Mouse (Mus musculus) adrenal gland, postnatal 36 days (tissue): Measurements from ENCODE around the gene Fermt2. TPM values are rescaled to one million over a fixed set of nuclear protein-coding genes. Genes with fewer than 3 reads are reported as not detected.
"Not testable (repeated sequence)": the region's sequence is repeated elsewhere in the genome, so short reads cannot be mapped to it uniquely, and the experiment has no call there.

Experiments
- DNase-seq, 2 experiments: peaks; one replicate each; pipeline ENCODE4 v3.0.0; 2021; ENCODE audit warnings: mixed read lengths in 1 of 2
- total RNA-seq, 2 experiments: library from RNA; stranded (reverse); gene quantifications; 2 replicates each; pipeline ENCODE4 v1.2.3; 2021

Gene Fermt2
- total RNA-seq, 2 experiments from 2014 or later, result 105 to 134 TPM

DNA sequence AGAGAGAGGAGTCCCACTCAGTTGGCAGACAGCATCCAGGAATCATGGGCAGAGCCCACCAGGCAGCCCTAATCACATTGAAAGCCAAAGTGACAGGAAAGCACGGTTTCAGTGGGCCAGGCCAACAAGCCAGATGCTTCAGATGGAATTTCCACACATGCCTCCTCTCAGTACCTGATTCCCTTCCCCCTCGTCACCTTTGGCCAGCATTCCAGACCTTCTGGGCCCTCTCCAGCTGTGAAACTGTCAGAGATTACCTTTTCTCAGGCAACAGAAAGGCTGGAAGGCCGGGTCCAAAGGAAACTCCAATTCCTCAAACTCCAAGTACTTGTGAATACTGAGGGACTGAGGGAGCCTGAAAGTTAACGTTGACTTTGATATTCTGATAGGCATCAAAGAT, 19.1 kb downstream of the Fermt2 start:
- peak in 1 of 2 experiments; percentile 31 for DNase-seq

DNA sequence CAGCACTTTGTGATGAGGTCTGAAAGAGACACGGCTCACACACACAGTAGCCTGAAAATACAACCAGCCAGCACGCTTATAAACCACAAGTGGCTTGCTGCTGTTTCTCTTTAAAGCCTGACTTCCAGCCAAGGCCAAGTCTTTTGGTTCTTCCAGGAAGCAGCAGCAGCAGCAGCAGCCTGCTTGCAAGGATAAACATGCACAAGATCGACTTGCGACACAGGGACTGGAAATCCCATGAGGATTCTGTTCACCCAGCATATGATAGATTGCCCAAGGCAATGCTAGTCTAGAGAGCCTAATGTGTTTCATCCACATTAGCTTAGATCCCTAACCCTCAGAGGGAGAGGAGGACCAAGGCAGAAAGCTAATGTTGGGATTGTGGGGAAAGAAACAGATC, 22.0 kb downstream of the Fermt2 start:
- DNase-seq, result peak; percentile 32 to 47

DNA sequence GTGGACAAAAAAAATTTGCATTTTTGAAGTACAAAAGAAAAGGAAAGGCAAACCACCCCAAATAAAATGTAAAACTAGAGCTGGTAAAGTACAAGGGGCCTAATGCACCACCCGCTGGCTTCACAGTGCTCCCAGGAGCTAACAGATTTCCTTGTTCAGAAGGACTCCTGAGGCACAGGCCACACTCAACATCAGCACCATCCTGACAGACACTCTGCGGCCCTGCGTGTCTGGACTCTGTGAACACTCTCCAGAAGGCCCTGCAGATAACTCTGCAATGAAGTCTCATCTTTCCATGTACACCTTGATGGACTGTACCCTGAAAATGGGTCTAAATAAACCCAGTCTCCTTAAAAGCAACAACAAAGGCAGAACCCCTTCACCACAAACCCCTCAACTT, 22.5 kb downstream of the Fermt2 start:
- no peak for DNase-seq

- peak in 1 of 2 experiments; percentile 13 for DNase-seq
Measured at GRCm38 (mm10) chr14:45507032-45507431, 22.9 kb downstream of the Fermt2 start.

- DNase-seq, result no peak
Measured at GRCm38 (mm10) chr14:45506165-45506564, 23.8 kb downstream of the Fermt2 start.

- DNase-seq, result peak; percentile 37 to 39
Measured at GRCm38 (mm10) chr14:45504422-45505113, 25.4 kb downstream of the Fermt2 start.

DNA sequence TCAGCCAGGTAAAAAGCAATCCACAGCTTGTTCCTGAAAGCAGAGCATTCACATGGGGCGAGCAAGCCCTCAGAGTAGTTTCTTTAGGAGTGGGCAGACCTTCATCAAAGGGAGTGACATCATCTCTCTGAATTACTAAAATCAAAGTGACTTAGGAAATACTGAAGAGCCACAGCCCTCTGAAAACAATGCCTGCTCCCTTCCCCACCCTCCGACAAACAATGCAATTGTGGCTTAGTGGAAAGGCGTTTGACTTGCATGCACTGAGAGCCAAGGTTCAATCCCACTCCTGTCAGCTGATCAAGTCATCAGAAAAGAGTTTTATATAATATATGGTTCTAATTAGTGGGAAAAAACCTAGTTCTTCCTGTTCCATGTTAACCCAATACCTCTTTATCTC, 26.0 kb downstream of the Fermt2 start:
- DNase-seq, result no peak

DNA sequence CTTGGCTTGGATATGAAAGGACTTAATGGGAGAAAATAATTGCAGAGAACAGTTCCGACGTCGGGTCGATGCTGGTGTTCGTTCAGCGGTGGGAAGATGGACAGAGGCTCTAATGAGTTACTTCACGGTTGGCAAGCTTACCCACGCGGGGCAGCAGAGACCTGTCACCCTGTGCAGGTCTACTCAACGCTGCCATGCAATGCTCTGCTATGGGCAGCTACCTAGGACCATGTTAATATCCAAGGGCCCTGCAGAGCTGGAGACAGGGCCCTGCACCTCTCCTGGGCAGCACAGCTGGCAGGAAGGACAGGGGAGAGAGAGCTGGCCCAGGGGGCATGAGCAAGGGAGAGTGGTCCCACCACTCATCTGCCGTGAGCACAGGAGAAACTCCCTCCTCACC, 29.9 kb downstream of the Fermt2 start:
- DNase-seq, result no peak

- no peak for DNase-seq
Measured at GRCm38 (mm10) chr14:45497116-45497515, 32.8 kb downstream of the Fermt2 start.

DNA sequence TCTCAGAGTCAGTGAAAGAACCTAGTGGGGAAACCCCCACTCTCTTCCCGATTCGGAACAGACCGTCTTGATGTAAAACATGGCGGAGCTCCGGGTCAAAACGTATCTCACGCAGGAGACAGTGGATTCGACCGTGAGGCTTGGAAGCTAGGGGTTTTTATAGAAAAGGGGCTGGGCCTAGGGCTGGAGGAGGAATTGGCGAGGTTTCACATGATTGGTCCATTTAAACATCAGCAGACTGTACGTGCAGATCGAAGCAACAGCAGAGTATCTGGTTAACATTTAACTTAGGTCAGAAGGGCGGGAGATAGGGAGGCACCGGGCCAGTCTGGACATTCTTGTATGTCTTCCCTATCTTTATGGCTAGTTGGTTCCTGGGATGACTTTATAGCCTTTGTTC, 34.1 kb downstream of the Fermt2 start:
- not testable (repeated sequence) for DNase-seq

- no peak for DNase-seq
Measured at GRCm38 (mm10) chr14:45493891-45494290, 36.0 kb downstream of the Fermt2 start.

DNA sequence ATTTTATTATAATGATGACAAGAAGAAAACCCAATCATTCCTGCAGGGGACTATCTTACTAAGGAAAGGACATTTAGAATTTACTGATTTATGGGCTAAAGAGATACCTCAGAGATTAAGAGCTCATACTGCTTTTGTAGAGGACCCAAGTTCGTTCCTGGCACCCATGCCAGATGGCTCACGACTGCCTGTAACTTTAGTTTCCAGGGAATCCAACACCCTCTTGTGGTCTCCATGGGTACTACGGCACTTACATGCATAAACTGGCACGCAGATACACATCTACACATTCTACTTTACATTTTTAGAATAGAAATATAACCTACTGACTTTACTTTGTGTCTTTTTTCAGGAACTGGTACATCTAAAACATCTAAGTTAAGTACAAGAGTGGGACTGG, 37.2 kb downstream of the Fermt2 start:
- no peak for DNase-seq

- DNase-seq, result peak; percentile 42 to 45
Measured at GRCm38 (mm10) chr14:45492038-45492437, 37.9 kb downstream of the Fermt2 start.

GRCm38 (mm10) chr14:45487201-45487600, 42.7 kb downstream of the Fermt2 start:
- not testable (repeated sequence) for DNase-seq

GRCm38 (mm10) chr14:45483361-45483760, 46.6 kb downstream of the Fermt2 start:
- not testable (repeated sequence) for DNase-seq

- peak in 1 of 2 experiments; percentile 16 for DNase-seq
Measured at GRCm38 (mm10) chr14:45478977-45479806, 50.7 kb downstream of the Fermt2 start.

DNA sequence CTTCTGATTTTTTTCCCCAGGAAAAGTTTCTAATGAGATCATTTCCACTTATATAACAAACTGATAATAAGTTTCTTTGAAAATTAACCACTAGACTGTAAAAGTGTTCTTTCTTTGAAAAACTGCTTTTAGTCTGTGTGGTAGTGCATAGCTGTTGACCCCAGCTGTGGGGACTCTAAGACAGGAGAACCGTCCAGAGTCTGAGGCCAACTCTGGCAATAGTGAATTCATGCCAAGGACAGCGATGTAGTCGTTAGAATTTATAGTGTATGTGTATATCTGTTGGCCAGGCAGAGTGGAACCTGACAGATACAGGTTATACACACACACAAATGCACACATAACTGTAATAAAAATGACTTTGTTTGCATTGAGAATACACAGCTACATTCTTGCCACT, 51.4 kb downstream of the Fermt2 start:
- DNase-seq, result no peak

GRCm38 (mm10) chr14:45477651-45478050, 52.3 kb downstream of the Fermt2 start:
- DNase-seq, result peak; percentile 80 to 84

DNA sequence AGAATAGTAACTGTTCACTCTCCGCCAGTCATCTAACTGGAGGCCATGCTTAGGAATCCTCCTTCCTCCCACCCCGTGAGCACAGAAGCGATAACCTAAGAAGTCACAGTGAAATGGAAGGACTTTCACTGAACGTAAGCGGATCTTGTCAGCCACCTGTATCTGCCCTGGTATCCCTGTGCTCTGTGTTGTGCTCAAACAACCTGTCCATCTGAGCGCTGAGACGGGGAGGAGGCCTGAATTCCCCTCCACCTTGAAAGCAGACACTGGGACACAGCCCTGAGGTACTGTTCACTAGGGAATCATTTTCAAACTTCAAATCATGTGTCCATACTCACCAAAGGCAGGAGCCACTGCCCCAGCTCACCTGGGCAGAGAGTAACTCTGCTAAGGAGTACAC, 52.9 kb downstream of the Fermt2 start:
- no peak for DNase-seq

- DNase-seq, result no peak
Measured at GRCm38 (mm10) chr14:45472536-45472935, 57.4 kb downstream of the Fermt2 start.

DNA sequence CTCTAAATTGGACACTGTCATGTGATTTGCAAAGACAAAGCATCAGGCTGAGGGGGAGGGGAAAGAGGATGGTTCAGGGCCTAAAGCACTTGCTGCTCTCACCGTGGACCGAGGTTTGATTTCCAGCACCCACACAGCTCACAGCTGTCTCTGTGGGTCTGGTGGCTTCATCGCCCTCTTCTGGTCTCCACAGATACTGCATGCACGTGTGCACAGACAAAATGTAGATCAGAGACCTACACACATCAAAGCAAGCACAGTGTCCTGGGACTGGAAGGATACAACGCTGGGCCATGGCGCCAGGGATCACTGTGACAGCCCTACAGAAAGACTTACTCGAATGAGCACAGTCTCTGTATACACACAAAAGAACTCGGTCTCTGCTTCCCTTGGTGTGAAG, 60.5 kb downstream of the Fermt2 start:
- DNase-seq, result no peak

DNA sequence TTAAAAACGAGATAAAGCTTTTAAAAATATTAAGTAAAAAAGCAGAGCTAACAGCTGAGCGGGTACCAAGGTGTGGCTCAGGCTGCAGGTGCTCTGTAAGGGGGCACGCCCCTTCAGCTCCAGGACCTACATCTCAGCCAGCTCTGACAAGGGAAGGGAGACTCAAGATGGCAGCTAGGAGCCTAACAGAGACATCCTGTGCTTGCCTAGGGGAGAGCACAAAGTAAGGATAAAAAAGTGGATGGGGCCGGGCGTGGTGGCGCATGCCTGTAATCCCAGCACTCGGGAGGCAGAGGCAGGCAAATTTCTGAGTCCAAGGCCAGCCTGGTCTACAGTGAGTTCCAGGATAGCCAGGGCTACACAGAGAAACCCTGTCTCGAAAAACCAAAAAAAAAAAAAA, 63.5 kb downstream of the Fermt2 start:
- not testable (repeated sequence) for DNase-seq
